Mouse (Mus musculus) megakaryocyte, adult 5-6 weeks (primary cell): Measurements from ENCODE around the gene Adamts16. TPM values are rescaled to one million over a fixed set of nuclear protein-coding genes. Genes with fewer than 3 reads are reported as not detected.

Experiments used
- ATAC-seq: 2 replicates; pipeline ENCODE4 v1.8.0; 2016; ENCODE audit warnings: mild to moderate bottlenecking, inconsistent platforms; ENCODE audit not compliant: poor library complexity, severe bottlenecking
- total RNA-seq, 2 experiments: library from RNA; stranded (forward) in 1 of 2; stranded (reverse) in 1 of 2; fragments of 153-499, 151-499 nt in 1 of 2; fragments of 221-1000, 200-1000 nt in 1 of 2; gene quantifications; 2 replicates each; pipeline versions ENCODE4 v1.2.3 to v1.2.4; 2015 to 2017

The Adamts16 gene
- total RNA-seq, 2 experiments from 2014 or later, result not detected

- no peak for ATAC-seq
Observed at GRCm38 (mm10) chr13:70718814-70719213, 122.8 kb downstream of the Adamts16 start.

- ATAC-seq, result no peak
Observed at GRCm38 (mm10) chr13:70716022-70716421, 125.6 kb downstream of the Adamts16 start.

GRCm38 (mm10) chr13:70714081-70714775, 127.4 kb downstream of the Adamts16 start:
- ATAC-seq, result no peak

GRCm38 (mm10) chr13:70713331-70713730, 128.3 kb downstream of the Adamts16 start:
- no peak for ATAC-seq

GRCm38 (mm10) chr13:70707158-70707854, 134.3 kb downstream of the Adamts16 start:
- ATAC-seq, result no peak

GRCm38 (mm10) chr13:70702904-70703303, 138.7 kb downstream of the Adamts16 start:
- ATAC-seq, result no peak

- ATAC-seq, result no peak
Observed at GRCm38 (mm10) chr13:70698812-70699387, 142.7 kb downstream of the Adamts16 start.

GRCm38 (mm10) chr13:70689452-70689960, 152.1 kb downstream of the Adamts16 start:
- ATAC-seq, result no peak

GRCm38 (mm10) chr13:70685825-70686224, 155.8 kb downstream of the Adamts16 start:
- ATAC-seq, result no peak

GRCm38 (mm10) chr13:70684976-70685609, 156.5 kb downstream of the Adamts16 start:
- no peak for ATAC-seq

- ATAC-seq, result no peak
Observed at GRCm38 (mm10) chr13:70681411-70682183, 160.0 kb downstream of the Adamts16 start.

GRCm38 (mm10) chr13:70680316-70680715, 161.3 kb downstream of the Adamts16 start:
- no peak for ATAC-seq

Other genes with a start within 250 kb of the Adamts16 start
- gene Ice1, start 204.2 kb downstream of the Adamts16 start, total RNA-seq (2015), result 25.7 and 28.7 TPM in 2 replicates
- 22.5 and 25.2 TPM in 2 replicates for gene Ice1, start 204.2 kb downstream of the Adamts16 start, total RNA-seq (2017)